ENCODE assay signal across 30 mouse cellular contexts in genomic region chr9:67321886-67322285, GRCm38 (mm10).
DNase-seq lines count a peak whose midpoint lies in the region; ATAC-seq and TF ChIP-seq lines count a peak whose summit lies in the region.
"Had no signal": no experiment of that assay in that cellular context is flagged by ENCODE, and none has a peak within 500 bp of the region (broad histone marks: within the 10 kb centered on the region; RNA-seq: fewer than 3 reads in every experiment).

No protein-coding gene starts in this region.

- H3K9ac ChIP-seq in embryonic facial prominence, embryonic 14.5 days (ENCODE audit: low read depth, low read length), result no peak overlapping the region
- no peak overlapping the region for H3K9ac ChIP-seq in forebrain, postnatal 0 days
- no peak overlapping the region for H3K9ac ChIP-seq in forebrain, embryonic 11.5 days (ENCODE audit: low read length)
- no peak overlapping the region for H3K9ac ChIP-seq in lung, embryonic 14.5 days
- H3K9ac ChIP-seq: embryonic facial prominence, embryonic 13.5 days; heart, embryonic 13.5 days; hindbrain, embryonic 14.5 days had no signal

- DNase-seq in embryonic facial prominence, embryonic 14.5 days (ENCODE audit: low spot score), result peak; percentile 12
- DNase-seq in embryonic facial prominence, embryonic 10.5 days (ENCODE audit: low spot score), result no peak
- peak; percentile 36 for DNase-seq in forebrain, postnatal 0 days
- DNase-seq in forebrain, embryonic 11.5 days (ENCODE audit: low spot score), result no peak
- DNase-seq in lung, embryonic 14.5 days, result peak; percentile 59
- no peak for DNase-seq in lung, postnatal 14 days
- peak; percentile 65 for DNase-seq in brain, embryonic 14.5 days (ENCODE audit: low read depth)
- DNase-seq: adrenal gland, adult 2 months; adrenal gland, postnatal 36 days; B cell, adult 2 months; cerebellum, adult 11 months; cerebellum, adult 2 months; cerebellum, adult 9-11 months; cerebellum, postnatal 25 days; gastrocnemius, postnatal 10 days; gastrocnemius, postnatal 36 days; heart, adult 2 months; heart, postnatal 14 days; heart, postnatal 4 days had no signal

- H3K27ac ChIP-seq in embryonic facial prominence, embryonic 14.5 days (replicated peaks; ENCODE audit: low read depth, low read length), result no peak overlapping the region
- H3K27ac ChIP-seq in embryonic facial prominence, embryonic 10.5 days (replicated peaks), result no peak overlapping the region
- no peak overlapping the region for H3K27ac ChIP-seq in forebrain, postnatal 0 days (ENCODE audit: low read depth, low read length)
- no peak overlapping the region for H3K27ac ChIP-seq in forebrain, embryonic 11.5 days (ENCODE audit: low read depth, low read length)
- H3K27ac ChIP-seq in lung, embryonic 14.5 days (ENCODE audit: low read depth), result no peak overlapping the region
- H3K27ac ChIP-seq: embryonic facial prominence, embryonic 13.5 days; forebrain, embryonic 10.5 days; heart, adult 2 months; heart, embryonic 10.5 days; heart, embryonic 13.5 days; hindbrain, embryonic 14.5 days; hindbrain, postnatal 0 days had no signal

- H3K9me3 ChIP-seq in embryonic facial prominence, embryonic 14.5 days (ENCODE audit: control insufficient read depth, low read length), result no peaks in the 10 kb centered on the region
- no peaks in the 10 kb centered on the region for H3K9me3 ChIP-seq in embryonic facial prominence, embryonic 10.5 days
- H3K9me3 ChIP-seq in forebrain, postnatal 0 days (ENCODE audit: low read length), result no peaks in the 10 kb centered on the region
- H3K9me3 ChIP-seq in forebrain, embryonic 11.5 days (ENCODE audit: control insufficient read depth, low read length), result no peaks in the 10 kb centered on the region
- no peaks in the 10 kb centered on the region for H3K9me3 ChIP-seq in lung, embryonic 14.5 days (ENCODE audit: low read depth, low read length)
- H3K9me3 ChIP-seq: embryonic facial prominence, embryonic 13.5 days; forebrain, embryonic 10.5 days; G1E; heart, embryonic 10.5 days; heart, embryonic 13.5 days had no signal

- TF ChIP-seq POLR2A in brain, embryonic 14.5 days (IDR thresholded peaks at IDR 0.05; ENCODE audit: borderline replicate concordance, extremely low read depth, insufficient read depth, insufficient read length, poor library complexity, severe bottlenecking), result no peak

- H3K27me3 ChIP-seq in embryonic facial prominence, embryonic 14.5 days (replicated peaks; ENCODE audit: control insufficient read depth, insufficient read depth, low read length), result no peaks in the 10 kb centered on the region
- no peaks in the 10 kb centered on the region for H3K27me3 ChIP-seq in embryonic facial prominence, embryonic 10.5 days (replicated peaks; ENCODE audit: low read depth, poor library complexity, severe bottlenecking)
- no peaks in the 10 kb centered on the region for H3K27me3 ChIP-seq in forebrain, postnatal 0 days (ENCODE audit: insufficient read depth, low read length)
- no peaks in the 10 kb centered on the region for H3K27me3 ChIP-seq in forebrain, embryonic 11.5 days (ENCODE audit: control insufficient read depth, insufficient read depth, low read length)
- no peaks in the 10 kb centered on the region for H3K27me3 ChIP-seq in lung, embryonic 14.5 days (ENCODE audit: insufficient read depth, low read length)
- H3K27me3 ChIP-seq: CH12.LX; embryonic facial prominence, embryonic 13.5 days; heart, embryonic 13.5 days; Patski had no signal

- H3K4me1 ChIP-seq in embryonic facial prominence, embryonic 14.5 days (ENCODE audit: control insufficient read depth, insufficient read depth, low read length), result no peaks in the 10 kb centered on the region
- peaks cover 11% of the 10 kb centered on the region for H3K4me1 ChIP-seq in embryonic facial prominence, embryonic 10.5 days
- H3K4me1 ChIP-seq in forebrain, postnatal 0 days (ENCODE audit: insufficient read depth), result no peaks in the 10 kb centered on the region
- no peaks in the 10 kb centered on the region for H3K4me1 ChIP-seq in forebrain, embryonic 11.5 days (replicated peaks; ENCODE audit: control insufficient read depth, insufficient read depth, low read length)
- H3K4me1 ChIP-seq in lung, embryonic 14.5 days (ENCODE audit: insufficient read depth), result no peaks in the 10 kb centered on the region
- H3K4me1 ChIP-seq: forebrain, embryonic 10.5 days; heart, embryonic 13.5 days had no signal

- ATAC-seq in embryonic facial prominence, embryonic 14.5 days (ENCODE audit: low read depth), result no peak
- ATAC-seq in forebrain, postnatal 0 days, result no peak
- ATAC-seq in forebrain, embryonic 11.5 days (replicated peaks; ENCODE audit: low FRiP score), result no peak
- no peak for ATAC-seq in lung, embryonic 14.5 days (ENCODE audit: insufficient read depth)
- ATAC-seq: hindbrain, postnatal 0 days; inflammation-experienced regulatory T-cells, adult 6 months; intestine, embryonic 16.5 days; Patski had no signal

- H3K36me3 ChIP-seq in embryonic facial prominence, embryonic 14.5 days (ENCODE audit: control insufficient read depth, insufficient read depth, low read length), result peaks cover 4% of the 10 kb centered on the region; the same call in 1 of the 2 replicates
- H3K36me3 ChIP-seq in embryonic facial prominence, embryonic 10.5 days (replicated peaks), result peaks cover 35% of the 10 kb centered on the region
- H3K36me3 ChIP-seq in forebrain, postnatal 0 days (ENCODE audit: insufficient read depth), result no peaks in the 10 kb centered on the region
- H3K36me3 ChIP-seq in forebrain, embryonic 11.5 days (ENCODE audit: control insufficient read depth, insufficient read depth, low read length), result no peaks in the 10 kb centered on the region
- no peaks in the 10 kb centered on the region for H3K36me3 ChIP-seq in lung, embryonic 14.5 days (ENCODE audit: insufficient read depth)
- H3K36me3 ChIP-seq: G1E had no signal

- WGBS in embryonic facial prominence, embryonic 14.5 days, result 87% methylated on average over 6 of the region's 6 CpGs
- 96% methylated on average over 6 of the region's 6 CpGs for WGBS in embryonic facial prominence, embryonic 10.5 days
- WGBS in forebrain, postnatal 0 days, result 71% methylated on average over 6 of the region's 6 CpGs
- 92% methylated on average over 6 of the region's 6 CpGs for WGBS in forebrain, embryonic 11.5 days
- 84% methylated on average over 6 of the region's 6 CpGs for WGBS in lung, embryonic 14.5 days

- H3K4me2 ChIP-seq in embryonic facial prominence, embryonic 14.5 days (ENCODE audit: low read depth, low read length), result no peak overlapping the region
- H3K4me2 ChIP-seq in forebrain, postnatal 0 days (ENCODE audit: low read depth), result no peak overlapping the region
- H3K4me2 ChIP-seq in forebrain, embryonic 11.5 days (ENCODE audit: low read depth, low read length, severe bottlenecking), result no peak overlapping the region
- no peak overlapping the region for H3K4me2 ChIP-seq in lung, embryonic 14.5 days
- H3K4me2 ChIP-seq: embryonic facial prominence, embryonic 13.5 days; heart, embryonic 13.5 days; hindbrain, embryonic 14.5 days had no signal

- no peak for TF ChIP-seq CTCF in forebrain, postnatal 0 days (IDR thresholded peaks at IDR 0.05; ENCODE audit: low read depth)
- TF ChIP-seq CTCF in lung, embryonic 14.5 days (IDR thresholded peaks at IDR 0.05; ENCODE audit: low read depth), result no peak
- no peak for TF ChIP-seq CTCF in brain, embryonic 14.5 days (IDR thresholded peaks at IDR 0.05; ENCODE audit: borderline replicate concordance, extremely low read depth, insufficient read depth, insufficient read length)

- no peak overlapping the region for H3K4me3 ChIP-seq in embryonic facial prominence, embryonic 14.5 days (ENCODE audit: low read depth, low read length)
- no peak overlapping the region for H3K4me3 ChIP-seq in embryonic facial prominence, embryonic 10.5 days
- no peak overlapping the region for H3K4me3 ChIP-seq in forebrain, postnatal 0 days (ENCODE audit: low read depth, low read length)
- H3K4me3 ChIP-seq in forebrain, embryonic 11.5 days (ENCODE audit: low read depth, low read length), result no peak overlapping the region
- H3K4me3 ChIP-seq in lung, embryonic 14.5 days (ENCODE audit: low read depth, low read length), result no peak overlapping the region
- H3K4me3 ChIP-seq: embryonic facial prominence, embryonic 13.5 days; forebrain, embryonic 10.5 days; heart, adult 2 months; heart, embryonic 10.5 days; heart, embryonic 13.5 days had no signal

Comparison
In these comparisons a context has a peak if more than half of its experiments do, and no peak if none do; other contexts are left out.
1. DNase-seq: peak in embryonic facial prominence, embryonic 14.5 days (single experiment), forebrain, postnatal 0 days (single experiment), lung, embryonic 14.5 days (single experiment) and brain, embryonic 14.5 days (single experiment); none in embryonic facial prominence, embryonic 10.5 days (single experiment), forebrain, embryonic 11.5 days (single experiment) and lung, postnatal 14 days (single experiment).